Mouse (Mus musculus): ENCODE data around the gene Arhgap15. TPM values are rescaled to one million over a fixed set of nuclear protein-coding genes. Genes with fewer than 3 reads are reported as not detected.

Arhgap15 gene
- polyA plus RNA-seq, 1 experiment: 42.7 TPM

GRCm38 (mm10) chr2:44060306-44060705 is 311.7 kb downstream of the Arhgap15 start:
- Histone ChIP-seq H3K4me3 (ENCODE audit: insufficient read depth, low read length) (no peak overlapping the region), H3K4me1 (ENCODE audit: control insufficient read depth, insufficient read depth, low read length) (peaks cover 5% of the 10 kb centered on the region), H3K27ac (ENCODE audit: insufficient read depth, low read depth, low read length) (no peak overlapping the region)
- no peak for TF ChIP-seq POLR2A (IDR thresholded peaks at IDR 0.05; ENCODE audit: borderline replicate concordance, low read depth, low read length)
- no peak for TF ChIP-seq CTCF (IDR thresholded peaks at IDR 0.05; ENCODE audit: low read depth, low read length)

GRCm38 (mm10) chr2:44060716-44061115 is 312.1 kb downstream of the Arhgap15 start:
- Histone ChIP-seq H3K27ac (ENCODE audit: insufficient read depth, low read depth, low read length) (no peak overlapping the region), H3K4me1 (ENCODE audit: control insufficient read depth, insufficient read depth, low read length) (peaks cover 7% of the 10 kb centered on the region)
- TF ChIP-seq CTCF (IDR thresholded peaks at IDR 0.05; ENCODE audit: low read depth, low read length): no peak

GRCm38 (mm10) chr2:44065067-44065466 is 316.4 kb downstream of the Arhgap15 start:
- TF ChIP-seq POLR2A (IDR thresholded peaks at IDR 0.05; ENCODE audit: borderline replicate concordance, low read depth, low read length): no peak
- no peak for TF ChIP-seq CTCF (IDR thresholded peaks at IDR 0.05; ENCODE audit: low read depth, low read length)
- Histone ChIP-seq H3K27ac (ENCODE audit: insufficient read depth, low read depth, low read length) (0 out of 2 replicates have a peak overlapping the region, but pooled peaks have one; percentile 17), H3K4me3 (ENCODE audit: insufficient read depth, low read length) (no peak overlapping the region), H3K4me1 (ENCODE audit: control insufficient read depth, insufficient read depth, low read length) (peaks cover 10% of the 10 kb centered on the region)

More at GRCm38 (mm10) chr2:44060716-44061115, 312.1 kb downstream of the Arhgap15 start:
- no peak overlapping the region for H3K4me3 ChIP-seq (ENCODE audit: insufficient read depth, low read length)

GRCm38 (mm10) chr2:44068151-44068840 is 319.7 kb downstream of the Arhgap15 start:
- Histone ChIP-seq H3K27ac (ENCODE audit: insufficient read depth, low read depth, low read length) (no peak overlapping the region), H3K4me3 (ENCODE audit: insufficient read depth, low read length) (no peak overlapping the region), H3K4me1 (ENCODE audit: control insufficient read depth, insufficient read depth, low read length) (peaks cover 10% of the 10 kb centered on the region)

GRCm38 (mm10) chr2:44068906-44069305 is 320.3 kb downstream of the Arhgap15 start:
- TF ChIP-seq POLR2A (IDR thresholded peaks at IDR 0.05; ENCODE audit: borderline replicate concordance, low read depth, low read length) (no peak), CTCF (IDR thresholded peaks at IDR 0.05; ENCODE audit: low read depth, low read length) (no peak)
- H3K4me3 ChIP-seq (ENCODE audit: insufficient read depth, low read length): no peak overlapping the region
- peaks cover 10% of the 10 kb centered on the region for H3K4me1 ChIP-seq (ENCODE audit: control insufficient read depth, insufficient read depth, low read length)
- H3K27ac ChIP-seq (ENCODE audit: insufficient read depth, low read depth, low read length): no peak overlapping the region

More at GRCm38 (mm10) chr2:44068151-44068840, 319.7 kb downstream of the Arhgap15 start:
- TF ChIP-seq POLR2A (IDR thresholded peaks at IDR 0.05; ENCODE audit: borderline replicate concordance, low read depth, low read length) (no peak), CTCF (IDR thresholded peaks at IDR 0.05; ENCODE audit: low read depth, low read length) (no peak)

- Histone ChIP-seq H3K27ac (ENCODE audit: insufficient read depth, low read depth, low read length) (no peak overlapping the region), H3K4me3 (ENCODE audit: insufficient read depth, low read length) (no peak overlapping the region), H3K4me1 (ENCODE audit: control insufficient read depth, insufficient read depth, low read length) (no peaks in the 10 kb centered on the region)
- no peak for TF ChIP-seq POLR2A (IDR thresholded peaks at IDR 0.05; ENCODE audit: borderline replicate concordance, low read depth, low read length)
- TF ChIP-seq CTCF (IDR thresholded peaks at IDR 0.05; ENCODE audit: low read depth, low read length): no peak
These were observed 327.9 kb downstream of the Arhgap15 start for GRCm38 (mm10) chr2:44076570-44076969.

- H3K27ac ChIP-seq (ENCODE audit: insufficient read depth, low read depth, low read length): no peak overlapping the region
These were observed 331.9 kb downstream of the Arhgap15 start for GRCm38 (mm10) chr2:44080530-44080929.

GRCm38 (mm10) chr2:44081241-44081640 is 332.6 kb downstream of the Arhgap15 start:
- H3K4me3 ChIP-seq (ENCODE audit: insufficient read depth, low read length): no peak overlapping the region
- H3K27ac ChIP-seq (ENCODE audit: insufficient read depth, low read depth, low read length): no peak overlapping the region
- TF ChIP-seq CTCF (IDR thresholded peaks at IDR 0.05; ENCODE audit: low read depth, low read length): no peak
- no peak for TF ChIP-seq POLR2A (IDR thresholded peaks at IDR 0.05; ENCODE audit: borderline replicate concordance, low read depth, low read length)
- no peaks in the 10 kb centered on the region for H3K4me1 ChIP-seq (ENCODE audit: control insufficient read depth, insufficient read depth, low read length)

More at GRCm38 (mm10) chr2:44080530-44080929, 331.9 kb downstream of the Arhgap15 start:
- TF ChIP-seq CTCF (IDR thresholded peaks at IDR 0.05; ENCODE audit: low read depth, low read length) (no peak), POLR2A (IDR thresholded peaks at IDR 0.05; ENCODE audit: borderline replicate concordance, low read depth, low read length) (no peak)
- no peak overlapping the region for H3K4me3 ChIP-seq (ENCODE audit: insufficient read depth, low read length)
- no peaks in the 10 kb centered on the region for H3K4me1 ChIP-seq (ENCODE audit: control insufficient read depth, insufficient read depth, low read length)

GRCm38 (mm10) chr2:44084471-44084870 is 335.8 kb downstream of the Arhgap15 start:
- no peak overlapping the region for H3K4me3 ChIP-seq (ENCODE audit: insufficient read depth, low read length)
- no peaks in the 10 kb centered on the region for H3K4me1 ChIP-seq (ENCODE audit: control insufficient read depth, insufficient read depth, low read length)
- no peak for TF ChIP-seq POLR2A (IDR thresholded peaks at IDR 0.05; ENCODE audit: borderline replicate concordance, low read depth, low read length)
- no peak for TF ChIP-seq CTCF (IDR thresholded peaks at IDR 0.05; ENCODE audit: low read depth, low read length)
- H3K27ac ChIP-seq (ENCODE audit: insufficient read depth, low read depth, low read length): no peak overlapping the region

GRCm38 (mm10) chr2:44086403-44087056 is 337.9 kb downstream of the Arhgap15 start:
- Histone ChIP-seq H3K27ac (ENCODE audit: insufficient read depth, low read depth, low read length) (no peak overlapping the region), H3K4me1 (ENCODE audit: control insufficient read depth, insufficient read depth, low read length) (no peaks in the 10 kb centered on the region), H3K4me3 (ENCODE audit: insufficient read depth, low read length) (no peak overlapping the region)
- TF ChIP-seq POLR2A (IDR thresholded peaks at IDR 0.05; ENCODE audit: borderline replicate concordance, low read depth, low read length) (no peak), CTCF (IDR thresholded peaks at IDR 0.05; ENCODE audit: low read depth, low read length) (no peak)

Measured in bone marrow macrophage, adult 2 months (primary cell).